Mouse (Mus musculus) neural tube, embryonic 13.5 days (tissue): ENCODE results near the gene Shroom3. TPM values are rescaled to one million over a fixed set of nuclear protein-coding genes. Genes with fewer than 3 reads are reported as not detected.

ENCODE experiments used
- ATAC-seq: fragments of 200-750 bp; cut with Nextera tagmentation; 2 replicates; pipeline ENCODE4 v1.8.0; 2017; ENCODE audit warnings: low read depth, mild to moderate bottlenecking, moderate TSS enrichment, moderate library complexity
- H3K27ac ChIP-seq: fragments of 300-500 bp; sonication (generic); replicated peaks from 2 replicates; pipeline ENCODE4 v1.5.1; 2015; ENCODE audit warnings: moderate library complexity, mild to moderate bottlenecking, inconsistent platforms
- H3K27me3 ChIP-seq: fragments of 300-500 bp; sonication (generic); 2 replicates; pipeline ENCODE4 v1.6.1; 2015; ENCODE audit warnings: mild to moderate bottlenecking, inconsistent platforms
- H3K36me3 ChIP-seq: fragments of 300-500 bp; sonication (generic); 2 replicates; pipeline ENCODE4 v1.6.1; 2015; ENCODE audit warnings: mild to moderate bottlenecking, inconsistent platforms
- H3K4me1 ChIP-seq: fragments of 300-500 bp; sonication (generic); replicated peaks from 2 replicates; pipeline ENCODE4 v1.6.1; 2015; ENCODE audit warnings: inconsistent platforms
- H3K4me2 ChIP-seq: fragments of 300-500 bp; sonication (generic); 2 replicates; pipeline ENCODE4 v1.6.1; 2015; ENCODE audit warnings: inconsistent platforms, mild to moderate bottlenecking, moderate library complexity
- H3K4me3 ChIP-seq: fragments of 300-500 bp; sonication (generic); 2 replicates; pipeline ENCODE4 v1.5.1; 2015; ENCODE audit warnings: mild to moderate bottlenecking, inconsistent platforms
- H3K9ac ChIP-seq: fragments of 300-500 bp; sonication (generic); 2 replicates; pipeline ENCODE4 v1.6.1; 2015; ENCODE audit warnings: moderate library complexity, mild to moderate bottlenecking, inconsistent platforms
- H3K9me3 ChIP-seq: fragments of 300-500 bp; sonication (generic); 2 replicates; pipeline ENCODE4 v1.6.1; 2016; ENCODE audit warnings: inconsistent platforms
- WGBS: fragments of 180-500 bp; shearing (Covaris S2); methylation state at CpG from one replicate; pipeline ENCODE4 v1.1.7; 2015; 5-methylcytosine and 5-hydroxymethylcytosine counted together
- polyA plus RNA-seq: library from polyadenylated mRNA; unstranded; fragments of >200 nt; fragmentation: Nextera tagmentation; extraction: Ambion mirVana; gene quantifications from 2 replicates; pipeline ENCODE4 v1.2.1, GENCODE M21; 2015

Gene Shroom3
- polyA plus RNA-seq, 1 experiment from 2014 or later: 1.7 TPM

- no peak for ATAC-seq
- H3K9ac ChIP-seq: no peak overlapping the region
- H3K4me2 ChIP-seq: no peak overlapping the region
- H3K27ac ChIP-seq: no peak overlapping the region
- H3K4me1 ChIP-seq: peaks cover 19% of the 10 kb centered on the region
- no peaks in the 10 kb centered on the region for H3K9me3 ChIP-seq
- no peak overlapping the region for H3K4me3 ChIP-seq
- H3K36me3 ChIP-seq: no peaks in the 10 kb centered on the region
- no peaks in the 10 kb centered on the region for H3K27me3 ChIP-seq
- 77% methylated on average over 11 of the region's 11 CpGs for WGBS
These were observed 18.5 kb downstream of the Shroom3 start for GRCm38 (mm10) chr5:92701750-92702149.

GRCm38 (mm10) chr5:92703671-92704070 is 20.4 kb downstream of the Shroom3 start:
- Histone ChIP-seq H3K27ac (no peak overlapping the region), H3K27me3 (no peaks in the 10 kb centered on the region), H3K4me1 (peaks cover 9% of the 10 kb centered on the region), H3K36me3 (no peaks in the 10 kb centered on the region), H3K4me2 (no peak overlapping the region), H3K4me3 (no peak overlapping the region), H3K9ac (no peak overlapping the region), H3K9me3 (no peaks in the 10 kb centered on the region)
- 70% methylated on average over 8 of the region's 8 CpGs for WGBS
- no peak for ATAC-seq

- Histone ChIP-seq H3K4me2 (no peak overlapping the region), H3K9me3 (no peaks in the 10 kb centered on the region), H3K4me1 (peaks cover 24% of the 10 kb centered on the region), H3K36me3 (no peaks in the 10 kb centered on the region), H3K4me3 (no peak overlapping the region), H3K27ac (no peak overlapping the region), H3K9ac (no peak overlapping the region), H3K27me3 (no peaks in the 10 kb centered on the region)
- no peak for ATAC-seq
- 33% methylated on average over 7 of the region's 7 CpGs for WGBS
These were observed 24.8 kb downstream of the Shroom3 start for GRCm38 (mm10) chr5:92707921-92708491.

- 58% methylated on average over 8 of the region's 8 CpGs for WGBS
- ATAC-seq: no peak
- Histone ChIP-seq H3K4me3 (no peak overlapping the region), H3K9ac (no peak overlapping the region), H3K27ac (peak overlapping the region; percentile 42; the same call in 1 of the 2 replicates), H3K9me3 (no peaks in the 10 kb centered on the region), H3K4me1 (peaks cover 28% of the 10 kb centered on the region), H3K27me3 (no peaks in the 10 kb centered on the region), H3K36me3 (no peaks in the 10 kb centered on the region), H3K4me2 (no peak overlapping the region)
These were observed 27.5 kb downstream of the Shroom3 start for GRCm38 (mm10) chr5:92710779-92711178.

GRCm38 (mm10) chr5:92711666-92712290 is 28.5 kb downstream of the Shroom3 start:
- ATAC-seq: peak; percentile 86
- Histone ChIP-seq H3K4me1 (peaks cover 28% of the 10 kb centered on the region), H3K9me3 (no peaks in the 10 kb centered on the region), H3K9ac (no peak overlapping the region), H3K36me3 (no peaks in the 10 kb centered on the region), H3K4me2 (no peak overlapping the region), H3K27ac (peak overlapping the region; percentile 42; the same call in 1 of the 2 replicates), H3K4me3 (no peak overlapping the region), H3K27me3 (no peaks in the 10 kb centered on the region)
- 16% methylated on average over 5 of the region's 5 CpGs for WGBS

- Histone ChIP-seq H3K27me3 (no peaks in the 10 kb centered on the region), H3K4me3 (no peak overlapping the region), H3K4me1 (peaks cover 28% of the 10 kb centered on the region), H3K27ac (peak overlapping the region; percentile 4), H3K4me2 (no peak overlapping the region), H3K36me3 (no peaks in the 10 kb centered on the region), H3K9ac (no peak overlapping the region), H3K9me3 (no peaks in the 10 kb centered on the region)
- no peak for ATAC-seq
- 77% methylated on average over 5 of the region's 5 CpGs for WGBS
These were observed 29.6 kb downstream of the Shroom3 start for GRCm38 (mm10) chr5:92712621-92713395.

- WGBS: 94% methylated on average over 2 of the region's 2 CpGs
These were observed 31.7 kb downstream of the Shroom3 start for GRCm38 (mm10) chr5:92714886-92715285.

GRCm38 (mm10) chr5:92715319-92715718 is 32.1 kb downstream of the Shroom3 start:
- WGBS: 42% methylated on average over 11 of the region's 11 CpGs

More at GRCm38 (mm10) chr5:92714886-92715285, 31.7 kb downstream of the Shroom3 start:
- H3K36me3 ChIP-seq: no peaks in the 10 kb centered on the region
- no peak overlapping the region for H3K27ac ChIP-seq
- no peak overlapping the region for H3K9ac ChIP-seq
- ATAC-seq: no peak
- no peaks in the 10 kb centered on the region for H3K9me3 ChIP-seq
- no peak overlapping the region for H3K4me2 ChIP-seq
- no peak overlapping the region for H3K4me3 ChIP-seq
- H3K27me3 ChIP-seq: no peaks in the 10 kb centered on the region
- H3K4me1 ChIP-seq: peaks cover 28% of the 10 kb centered on the region

GRCm38 (mm10) chr5:92715890-92716289 is 32.7 kb downstream of the Shroom3 start:
- Histone ChIP-seq H3K27ac (no peak overlapping the region), H3K36me3 (no peaks in the 10 kb centered on the region), H3K4me2 (no peak overlapping the region), H3K4me1 (peaks cover 19% of the 10 kb centered on the region; the same call in 1 of the 2 replicates), H3K27me3 (no peaks in the 10 kb centered on the region), H3K4me3 (no peak overlapping the region), H3K9ac (no peak overlapping the region), H3K9me3 (no peaks in the 10 kb centered on the region)
- WGBS: 85% methylated on average over 2 of the region's 2 CpGs
- no peak for ATAC-seq

More at GRCm38 (mm10) chr5:92715319-92715718, 32.1 kb downstream of the Shroom3 start:
- ATAC-seq: no peak
- Histone ChIP-seq H3K9me3 (no peaks in the 10 kb centered on the region), H3K27me3 (no peaks in the 10 kb centered on the region), H3K4me1 (peaks cover 25% of the 10 kb centered on the region), H3K9ac (no peak overlapping the region), H3K4me2 (no peak overlapping the region), H3K4me3 (no peak overlapping the region), H3K36me3 (no peaks in the 10 kb centered on the region), H3K27ac (no peak overlapping the region)

- Histone ChIP-seq H3K27me3 (no peaks in the 10 kb centered on the region), H3K4me2 (no peak overlapping the region), H3K4me1 (peaks cover 7% of the 10 kb centered on the region; the same call in 1 of the 2 replicates), H3K36me3 (no peaks in the 10 kb centered on the region), H3K4me3 (no peak overlapping the region), H3K9ac (no peak overlapping the region), H3K9me3 (no peaks in the 10 kb centered on the region), H3K27ac (no peak overlapping the region)
- WGBS: 75% methylated on average over 3 of the region's 3 CpGs
- no peak for ATAC-seq
These were observed 34.6 kb downstream of the Shroom3 start for GRCm38 (mm10) chr5:92717666-92718360.

- Histone ChIP-seq H3K27ac (no peak overlapping the region), H3K4me3 (no peak overlapping the region), H3K4me2 (no peak overlapping the region), H3K36me3 (no peaks in the 10 kb centered on the region), H3K4me1 (no peaks in the 10 kb centered on the region; the same call in 1 of the 2 replicates), H3K9ac (no peak overlapping the region), H3K27me3 (no peaks in the 10 kb centered on the region), H3K9me3 (no peaks in the 10 kb centered on the region)
- no peak for ATAC-seq
- WGBS: 74% methylated on average over 3 of the region's 3 CpGs
These were observed 35.6 kb downstream of the Shroom3 start for GRCm38 (mm10) chr5:92718856-92719255.

- no peak overlapping the region for H3K9ac ChIP-seq
- H3K4me3 ChIP-seq: no peak overlapping the region
- no peaks in the 10 kb centered on the region for H3K9me3 ChIP-seq
- H3K27ac ChIP-seq: no peak overlapping the region
- no peak for ATAC-seq
- no peak overlapping the region for H3K4me2 ChIP-seq
- WGBS: 92% methylated on average over 8 of the region's 8 CpGs
- H3K27me3 ChIP-seq: no peaks in the 10 kb centered on the region
- H3K36me3 ChIP-seq: no peaks in the 10 kb centered on the region
- no peaks in the 10 kb centered on the region for H3K4me1 ChIP-seq
These were observed 38.4 kb downstream of the Shroom3 start for GRCm38 (mm10) chr5:92721610-92722009.
